Mouse (Mus musculus) bone marrow, adult 2 months (tissue): ENCODE measurements at regions not wholly inside any gene's neighbourhood (a gene's known extent, or its start where the extent isn't known, plus 50 kb on each side); places are given as distances from the start of the nearest gene placed in this dataset.

Experiments
- H3K27ac ChIP-seq: fragments of 200-500 bp; 2 replicates; pipeline ENCODE4 v1.5.1; 2012; ENCODE audit warnings: low read depth, mild to moderate bottlenecking, control low read depth, inconsistent platforms, low read length; ENCODE audit not compliant: control insufficient read depth, poor library complexity, insufficient read depth
- H3K4me1 ChIP-seq: fragments of 200-500 bp; 2 replicates; pipeline ENCODE4 v1.6.1; 2011; ENCODE audit warnings: low read length; ENCODE audit not compliant: control insufficient read depth, insufficient read depth
- H3K4me3 ChIP-seq: fragments of 200-500 bp; replicated peaks from 2 replicates; pipeline ENCODE3; 2011; ENCODE audit warnings: mild to moderate bottlenecking, low read depth, low read length, control low read depth; ENCODE audit not compliant: control insufficient read depth
- CTCF ChIP-seq: fragments of 200-500 bp; IDR thresholded peaks from 2 replicates; pipeline ENCODE4 v1.5.1; 2011; ENCODE audit warnings: low read length, control low read depth; ENCODE audit not compliant: control insufficient read depth, insufficient read depth
- POLR2A ChIP-seq: fragments of 200-500 bp; IDR thresholded peaks from 2 replicates; pipeline ENCODE4 v1.6.1; 2011; ENCODE audit warnings: low read depth, mild to moderate bottlenecking, control low read depth, low read length, borderline replicate concordance; ENCODE audit not compliant: control insufficient read depth
- whole genome bisulfite sequencing: fragments of 180-500 bp; shearing (Covaris S2); methylation state at CpG from one replicate; pipeline ENCODE4 v1.1.7; 2018; 5-methylcytosine and 5-hydroxymethylcytosine counted together

DNA sequence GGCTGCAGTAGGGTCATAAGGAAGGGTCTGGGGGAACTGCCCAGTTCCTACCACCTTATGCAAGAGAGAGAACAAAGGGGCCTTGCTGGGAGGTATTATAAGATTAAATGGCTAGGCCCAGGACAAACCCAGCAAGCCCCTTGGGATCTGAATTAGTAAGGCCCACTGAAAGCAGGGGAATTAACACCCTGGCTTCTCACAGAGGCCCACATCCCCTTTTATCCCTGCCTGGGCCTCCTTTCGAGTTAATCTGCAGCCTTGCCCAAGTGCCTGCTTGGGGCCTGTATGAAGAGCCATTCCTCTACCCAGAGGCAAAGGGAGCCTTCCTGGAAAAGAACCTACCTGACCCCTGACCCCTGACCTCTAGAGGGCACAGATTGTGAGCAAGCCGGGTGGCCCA, 98.2 kb downstream of the Vegfa start:
- no peak for TF ChIP-seq POLR2A
- no peak for TF ChIP-seq CTCF
- Histone ChIP-seq H3K4me3 (no peak overlapping the region), H3K27ac (no peak overlapping the region), H3K4me1 (no peaks in the 10 kb centered on the region)
- WGBS: 58% methylated on average over 2 of the region's 2 CpGs

DNA sequence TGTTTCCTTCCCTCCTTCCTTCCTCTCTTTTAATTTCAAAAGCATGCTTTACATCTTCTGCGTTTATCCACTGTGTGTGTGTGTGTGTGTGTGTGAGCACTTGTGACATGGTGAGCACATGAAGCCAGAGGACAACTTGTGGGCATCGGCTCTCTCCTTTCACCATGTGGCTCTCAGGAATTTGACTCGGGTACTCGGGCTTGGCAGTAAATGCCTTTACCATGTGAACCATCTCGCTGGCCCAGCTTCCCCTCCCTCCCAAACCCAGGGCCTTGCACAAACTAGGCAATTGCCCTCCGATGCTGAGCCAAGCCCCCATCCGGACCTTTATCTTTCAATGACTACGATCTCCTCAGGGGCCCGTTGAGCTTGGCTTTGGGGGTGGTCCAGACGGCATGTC, 99.1 kb downstream of the Vegfa start:
- 73% methylated on average over 10 of the region's 10 CpGs for WGBS
- H3K27ac ChIP-seq: no peak overlapping the region
- TF ChIP-seq CTCF (no peak), POLR2A (no peak)
- H3K4me1 ChIP-seq: no peaks in the 10 kb centered on the region
- no peak overlapping the region for H3K4me3 ChIP-seq

DNA sequence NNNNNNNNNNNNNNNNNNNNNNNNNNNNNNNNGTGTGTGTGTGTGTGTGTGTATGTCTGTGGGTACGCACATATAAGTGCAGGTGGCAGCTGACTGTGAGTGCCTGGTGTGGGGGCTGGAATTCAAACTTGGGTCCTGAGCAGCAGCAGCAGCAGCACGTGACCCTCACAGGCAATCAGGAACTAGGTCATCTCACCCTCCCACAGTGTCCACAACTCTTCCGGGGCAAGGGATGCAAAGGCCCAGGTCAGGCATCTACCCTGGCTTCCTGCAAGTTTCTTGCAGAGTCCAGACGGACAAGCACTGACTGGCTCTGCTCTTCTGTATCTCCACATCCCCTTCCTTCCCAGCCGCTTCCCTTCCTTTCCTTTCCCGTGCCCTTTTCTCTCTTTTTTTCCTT, 99.6 kb downstream of the Vegfa start:
- Histone ChIP-seq H3K4me3 (no peak overlapping the region), H3K27ac (no peak overlapping the region), H3K4me1 (no peaks in the 10 kb centered on the region)
- TF ChIP-seq CTCF (no peak), POLR2A (no peak)
- 63% methylated on average over 6 of the region's 6 CpGs for WGBS

DNA sequence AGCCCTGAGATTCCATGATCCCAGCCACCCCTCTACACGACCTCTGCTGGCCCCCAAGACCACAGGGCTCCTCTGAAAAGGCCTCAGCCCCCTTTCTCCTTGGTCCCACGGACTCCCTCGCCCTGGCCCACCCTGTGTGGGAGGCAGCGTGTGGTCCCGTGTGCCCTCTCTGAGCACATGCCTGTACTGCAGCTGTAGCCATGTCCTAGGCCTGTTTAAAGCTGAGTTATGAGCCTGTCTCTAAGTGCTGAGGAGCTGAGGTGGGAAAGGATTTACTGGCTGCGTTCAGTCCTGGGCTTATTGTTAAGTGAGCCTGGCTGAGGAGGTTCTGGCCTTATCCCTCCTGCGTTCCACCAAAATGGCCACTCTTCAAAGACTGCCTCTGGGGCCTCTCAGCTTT, 102.6 kb downstream of the Vegfa start:
- no peak overlapping the region for H3K4me3 ChIP-seq
- no peaks in the 10 kb centered on the region for H3K4me1 ChIP-seq
- 80% methylated on average over 7 of the region's 7 CpGs for WGBS
- TF ChIP-seq CTCF (no peak), POLR2A (no peak)
- H3K27ac ChIP-seq: no peak overlapping the region

DNA sequence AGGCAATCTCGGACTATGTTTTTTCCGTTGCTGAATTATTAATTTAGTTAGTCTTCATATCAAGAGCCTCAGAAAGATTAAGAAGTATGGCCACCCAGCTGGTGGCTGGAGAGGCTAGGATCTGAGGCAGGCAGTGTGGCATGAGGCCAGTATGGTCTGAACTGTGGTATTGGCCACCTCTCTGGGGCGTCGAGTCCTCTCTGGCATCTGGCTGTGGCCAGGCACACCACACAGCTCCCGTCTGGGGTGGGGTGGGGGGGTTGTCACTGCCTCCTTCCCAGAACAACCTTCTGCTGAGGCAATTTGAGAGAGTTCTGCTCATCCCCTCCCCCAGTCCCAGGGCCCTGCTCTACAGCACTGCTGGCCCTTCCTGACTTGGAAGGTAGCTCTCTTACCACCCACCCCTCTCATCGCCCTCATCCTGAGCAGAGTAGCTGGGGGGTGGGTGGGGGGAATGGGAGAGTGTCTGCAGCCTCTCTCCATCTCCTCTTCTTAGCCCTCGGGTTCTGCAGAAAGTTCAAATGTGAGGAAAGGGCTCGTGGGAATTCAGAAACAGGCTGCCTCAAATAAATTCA, 103.2 kb downstream of the Vegfa start:
- Histone ChIP-seq H3K4me1 (no peaks in the 10 kb centered on the region), H3K27ac (no peak overlapping the region), H3K4me3 (no peak overlapping the region)
- TF ChIP-seq CTCF (no peak), POLR2A (no peak)
- WGBS: 50% methylated on average over 8 of the region's 8 CpGs

DNA sequence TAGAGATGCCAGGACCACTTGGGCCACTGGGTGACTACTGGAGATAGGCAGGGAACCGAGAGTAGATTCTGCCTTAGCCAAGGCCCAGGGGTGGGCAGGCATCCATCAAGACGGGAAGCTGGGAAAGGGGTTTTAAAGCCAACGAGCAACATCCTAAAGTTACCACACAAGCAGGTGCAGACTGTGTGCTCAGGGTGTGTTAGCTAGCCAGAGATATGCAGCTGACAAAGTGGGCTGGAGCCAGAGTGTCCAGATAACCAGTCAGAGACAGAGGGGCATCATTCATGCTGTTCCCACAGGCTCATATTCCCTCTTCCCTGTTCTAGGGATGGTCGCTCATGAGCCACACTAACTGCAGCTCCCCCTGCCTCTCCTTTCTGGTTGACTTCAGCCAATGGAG, 104.2 kb downstream of the Vegfa start:
- Histone ChIP-seq H3K27ac (no peak overlapping the region), H3K4me1 (0 out of 2 replicates have a peak, but pooled peaks cover 2% of the 10 kb centered on the region), H3K4me3 (no peak overlapping the region)
- WGBS: 62% methylated on average over 4 of the region's 4 CpGs
- no peak for TF ChIP-seq POLR2A
- TF ChIP-seq CTCF: no peak

DNA sequence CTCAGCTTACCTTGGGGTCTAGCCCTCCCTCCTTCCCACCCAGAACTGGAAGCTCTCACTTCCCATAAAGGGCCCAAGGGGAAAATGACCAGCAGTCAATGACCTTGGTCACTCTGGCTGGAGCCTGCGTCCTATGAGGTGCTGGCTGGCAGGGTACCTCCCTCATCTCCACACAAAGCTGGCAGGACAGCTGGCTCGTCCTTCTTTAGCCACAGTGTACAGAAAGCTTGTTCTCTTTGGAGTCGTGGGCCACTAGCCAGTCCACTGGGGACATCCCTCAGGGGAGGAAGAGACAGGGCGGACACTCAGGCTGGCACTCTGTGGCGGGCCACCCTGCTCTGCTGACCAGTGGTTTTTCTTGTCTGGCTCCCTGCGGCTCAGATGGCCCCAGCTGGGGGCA, 106.3 kb downstream of the Vegfa start:
- Histone ChIP-seq H3K4me3 (no peak overlapping the region), H3K4me1 (0 out of 2 replicates have a peak, but pooled peaks cover 2% of the 10 kb centered on the region), H3K27ac (no peak overlapping the region)
- 75% methylated on average over 6 of the region's 6 CpGs for WGBS
- no peak for TF ChIP-seq POLR2A
- TF ChIP-seq CTCF: no peak

DNA sequence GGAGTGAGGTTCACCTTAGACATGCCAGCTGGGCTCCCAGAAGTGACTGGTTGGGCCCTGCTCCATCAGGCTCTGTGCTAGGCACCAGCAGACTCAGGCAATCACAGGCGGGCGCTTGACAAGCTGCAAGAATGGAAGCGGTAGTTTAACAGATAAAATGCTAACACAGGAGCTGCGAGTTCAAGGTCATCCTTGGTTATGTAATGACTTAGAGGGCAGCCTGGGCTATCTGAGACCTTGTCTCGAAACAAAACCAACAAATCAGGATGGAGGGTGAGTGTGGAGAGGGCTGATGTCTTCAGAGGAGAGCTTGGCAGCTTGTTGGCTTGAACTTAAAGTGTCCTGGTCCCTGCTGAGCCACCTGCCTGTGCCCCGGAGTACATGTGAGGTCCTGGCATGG, 107.6 kb downstream of the Vegfa start:
- no peak overlapping the region for H3K4me3 ChIP-seq
- 0 out of 2 replicates have a peak, but pooled peaks cover 2% of the 10 kb centered on the region for H3K4me1 ChIP-seq
- H3K27ac ChIP-seq: no peak overlapping the region
- WGBS: 91% methylated on average over 6 of the region's 6 CpGs
- TF ChIP-seq CTCF (no peak), POLR2A (no peak)

DNA sequence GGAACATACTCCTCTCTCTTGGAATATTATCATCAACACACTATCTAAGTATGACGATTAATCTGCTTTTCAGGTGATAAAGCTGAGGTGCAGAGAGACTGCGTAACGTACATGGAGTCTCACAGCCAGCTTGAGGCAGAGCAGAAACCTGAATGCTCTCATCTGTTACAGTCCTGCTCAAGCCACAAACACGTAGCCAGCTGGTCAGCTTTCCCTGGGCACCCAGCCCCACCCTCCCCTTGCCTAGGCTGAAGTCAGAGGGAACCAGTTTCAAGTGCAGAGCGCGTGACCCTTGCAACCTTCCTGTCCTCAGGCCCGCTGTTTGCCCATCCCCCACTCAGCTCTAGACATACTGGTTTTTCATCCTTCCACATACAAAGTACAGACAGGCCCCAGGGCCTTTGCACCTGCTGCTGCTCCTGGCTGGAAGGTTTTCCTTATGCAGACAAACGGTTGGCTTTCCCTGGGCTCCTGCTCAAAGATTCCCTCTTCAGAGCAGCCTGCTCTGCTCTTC, 108.9 kb downstream of the Vegfa start:
- 0 out of 2 replicates have a peak, but pooled peaks cover 2% of the 10 kb centered on the region for H3K4me1 ChIP-seq
- no peak overlapping the region for H3K4me3 ChIP-seq
- WGBS: 60% methylated on average over 8 of the region's 8 CpGs
- TF ChIP-seq CTCF (no peak), POLR2A (no peak)
- no peak overlapping the region for H3K27ac ChIP-seq
